Mouse (Mus musculus) monocyte, adult 59 days (primary cell): Measurements from ENCODE around the gene Scaf1. TPM values are rescaled to one million over a fixed set of nuclear protein-coding genes. Genes with fewer than 3 reads are reported as not detected.

ENCODE experiments used
- total RNA-seq, 2 experiments: library from RNA; stranded (reverse); gene quantifications; one replicate each; pipeline ENCODE4 v1.2.4; 2023

Scaf1 gene
- 10 to 100 TPM; 79.7 to 88.3 TPM for total RNA-seq

GRCm38 (mm10) chr7:45015957-45016612, at the start of gene Scaf1:
Gene Scaf1 (minus strand): TSS chr7:45016363.

DNA sequence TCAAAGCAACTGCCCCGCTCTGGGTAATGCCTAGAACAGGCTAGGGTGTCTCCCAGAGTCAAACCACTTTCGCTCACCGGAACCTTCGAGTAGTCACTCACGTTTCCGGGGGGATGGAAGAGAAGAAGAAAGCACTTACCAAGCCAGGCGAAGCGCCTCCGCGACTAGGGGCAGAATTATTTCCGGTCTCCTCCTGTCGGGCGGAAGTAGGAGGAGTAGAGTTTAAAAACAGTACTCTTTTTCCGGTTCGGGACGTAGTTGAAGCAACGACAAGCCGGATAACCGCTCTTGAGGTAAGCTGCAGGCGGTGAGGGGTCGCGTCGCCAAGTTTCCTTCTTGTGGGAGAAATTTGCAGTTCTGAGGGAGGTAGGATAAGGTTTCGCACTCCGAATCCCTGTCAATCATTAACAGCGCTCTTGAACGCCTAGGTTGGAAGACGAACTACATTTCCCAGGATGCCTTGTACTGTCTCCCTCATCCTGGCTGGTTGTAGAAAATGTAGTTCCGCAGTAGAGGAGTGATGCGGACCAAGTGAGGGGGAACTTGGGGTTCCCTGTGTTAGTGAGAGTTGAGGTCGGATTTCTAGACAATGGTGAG, 46.2 kb upstream of the Scaf1 start, which contains the start of the genes Nosip and Prrg2:
Gene Nosip, plus strand, starts transcription at position 191 of the 597 bp plus-strand sequence.
Gene Prrg2, minus strand, starts transcription at position 439 of the 597 bp plus-strand sequence.

DNA sequence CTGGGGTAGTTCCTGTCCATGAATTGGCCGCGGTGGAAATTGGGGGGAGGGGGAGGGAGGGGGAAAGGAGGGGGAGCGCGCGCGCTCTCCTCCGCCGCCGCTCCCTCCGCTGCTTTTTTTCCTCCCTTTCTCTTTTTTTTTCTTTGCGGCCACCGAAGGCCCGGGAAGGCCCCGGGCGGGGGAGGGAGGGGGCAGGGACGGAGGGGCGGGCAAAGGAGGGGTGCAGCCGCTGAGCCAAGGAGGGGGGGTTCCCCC, 36.6 kb upstream of the Scaf1 start, which contains the start of gene Prr12:
Gene Prr12, minus strand, starts transcription at position 20 of the 255 bp plus-strand sequence.

DNA sequence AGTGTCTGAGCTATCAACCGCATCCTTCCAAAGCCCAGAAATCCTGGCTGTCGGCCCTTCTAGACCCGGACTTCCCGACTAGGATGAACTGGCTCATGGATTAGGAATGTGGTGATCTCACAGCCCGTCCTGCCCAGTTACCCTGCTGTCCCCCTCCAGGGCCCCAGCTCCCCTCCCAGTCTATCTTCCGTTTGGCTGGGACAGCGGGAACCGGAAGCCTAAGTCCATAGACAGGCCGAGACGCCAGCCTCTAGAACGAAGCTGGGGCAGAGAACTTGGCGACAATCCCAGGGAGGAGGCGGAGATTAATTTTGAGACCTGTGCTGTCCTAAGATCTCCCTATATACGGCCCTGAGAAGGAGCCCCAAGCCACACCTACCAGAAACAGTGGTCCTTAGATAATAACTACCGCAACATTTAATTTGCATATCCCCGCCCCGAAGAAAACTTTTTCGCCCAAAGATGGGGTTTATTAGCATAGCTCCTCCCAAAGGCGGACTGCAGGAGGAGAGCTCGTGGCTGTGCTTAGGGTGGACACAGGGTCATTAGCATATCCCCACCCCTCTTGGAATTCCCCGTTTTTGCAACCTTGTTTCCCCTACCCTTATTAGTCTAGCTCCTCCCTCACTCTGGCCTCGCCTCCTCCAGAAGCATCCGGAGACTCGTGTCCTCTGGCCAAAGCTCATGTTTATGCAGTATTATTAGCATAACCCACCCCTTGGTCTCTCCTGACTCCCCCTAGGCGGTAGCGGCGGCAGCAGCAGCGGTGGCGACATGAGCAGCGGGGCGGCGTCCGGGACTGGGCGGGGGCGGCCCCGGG, 1.3 kb upstream of the Scaf1 start, which contains the start of gene Rras:
Gene Rras, plus strand, starts transcription at position 720 of the 820 bp plus-strand sequence.

DNA sequence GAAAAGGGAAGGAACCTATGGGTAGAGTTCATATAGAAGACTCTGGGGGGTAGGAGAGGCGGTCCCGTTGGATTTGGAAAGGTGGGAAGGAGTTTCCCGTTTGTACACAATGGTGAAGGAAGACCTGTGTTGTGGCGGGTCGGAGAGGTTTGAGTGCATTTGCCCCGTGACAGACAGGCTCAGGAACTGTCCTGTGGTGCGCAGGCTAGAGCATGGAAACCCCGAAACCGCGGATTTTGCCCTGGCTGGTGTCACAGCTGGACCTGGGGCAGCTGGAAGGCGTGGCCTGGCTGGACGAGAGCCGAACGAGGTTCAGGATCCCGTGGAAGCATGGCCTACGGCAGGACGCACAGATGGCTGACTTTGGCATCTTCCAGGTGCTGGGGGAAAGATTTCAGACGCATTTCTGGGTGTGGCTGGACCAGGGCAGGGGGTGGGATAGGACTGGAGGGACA, 17.6 kb downstream of the Scaf1 start, which contains the start of gene Bcl2l12:
Gene Bcl2l12, minus strand, starts transcription at position 212 of the 455 bp plus-strand sequence.

GRCm38 (mm10) chr7:44997231-44997939, 18.8 kb downstream of the Scaf1 start, which contains the start of gene Irf3:
Gene Irf3 (plus strand): TSS chr7:44997648.

DNA sequence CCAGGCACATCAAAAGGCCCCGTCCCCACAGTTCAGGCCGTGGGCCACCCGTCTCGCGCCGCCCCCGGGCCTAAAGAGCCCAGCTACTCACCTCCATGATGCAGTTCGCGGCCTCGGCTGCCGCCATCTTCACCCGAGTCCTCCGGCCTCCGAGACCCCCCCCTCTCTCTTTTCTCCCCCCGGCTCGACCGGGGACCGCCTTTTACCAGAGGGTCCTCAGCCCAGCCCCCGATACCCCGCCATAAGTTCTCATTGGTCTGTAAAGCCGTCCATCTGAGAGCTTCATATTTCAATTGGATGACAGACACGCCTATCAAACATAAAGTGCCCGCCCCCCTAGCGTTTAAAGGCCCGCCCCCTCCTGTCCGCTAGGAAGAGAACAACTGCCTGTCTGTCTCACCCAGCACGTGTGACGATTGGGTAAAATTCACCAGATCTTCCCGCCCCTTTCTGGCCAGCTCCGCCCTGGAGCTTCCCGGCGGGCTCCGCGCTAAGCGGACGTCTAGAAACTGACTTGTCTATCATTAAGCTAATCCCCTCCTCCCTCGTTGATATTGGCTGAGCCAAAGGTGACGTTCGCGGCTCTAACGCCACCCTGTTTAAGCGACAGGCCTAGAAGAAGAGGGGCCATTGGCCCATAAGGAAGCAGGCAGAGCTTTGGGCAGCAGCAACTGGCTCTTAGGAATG, 29.8 kb downstream of the Scaf1 start, which contains the start of gene Prmt1:
Gene Prmt1, minus strand, starts transcription at position 377 of the 687 bp plus-strand sequence.

DNA sequence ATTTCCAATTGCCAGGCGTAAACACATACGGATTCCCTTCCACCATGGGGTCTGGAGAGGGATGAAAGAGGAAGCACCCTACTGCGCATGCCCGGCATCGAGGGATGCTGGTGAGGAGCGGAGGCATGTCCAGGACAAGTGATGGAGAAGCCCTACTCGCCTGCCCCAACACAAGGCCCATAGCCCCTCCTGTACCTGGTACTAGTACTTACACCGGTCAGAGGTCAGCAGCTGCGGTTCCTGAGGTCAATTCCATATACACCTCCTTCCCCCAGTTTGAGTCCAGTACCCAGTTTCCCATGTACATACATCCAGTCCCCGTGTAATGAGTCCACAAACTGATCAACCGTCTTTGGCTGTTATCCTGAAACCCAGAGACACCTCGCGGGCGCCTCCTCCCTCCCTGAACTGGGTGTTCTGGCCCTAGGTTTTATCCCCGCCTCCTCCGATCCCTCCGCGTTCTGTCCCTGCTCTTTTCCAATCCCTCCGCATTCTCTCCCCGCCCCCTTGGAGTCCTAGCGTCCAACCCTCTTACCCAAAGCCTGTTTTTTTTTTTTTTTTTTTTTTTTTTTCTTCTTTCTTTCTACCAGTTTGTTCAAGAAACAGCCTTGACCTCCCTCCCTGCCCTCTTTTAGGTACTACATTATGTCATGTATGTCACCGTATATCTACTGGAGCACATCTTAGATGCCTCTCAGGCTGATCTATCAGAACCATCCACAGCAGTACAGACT, 41.6 kb downstream of the Scaf1 start, which contains the start of gene Cpt1c:
Gene Cpt1c, minus strand, starts transcription at position 469 of the 734 bp plus-strand sequence.

Other genes starting within 250 kb of the Scaf1 start
- 10 to 100 TPM; 26.2 to 31.2 TPM for gene Nup62, start 200.3 kb downstream of the Scaf1 start, total RNA-seq
- gene Il4i1, start 200.0 kb downstream of the Scaf1 start, total RNA-seq: 10 to 100 TPM; 12.7 to 14.3 TPM
- 1 to 10 TPM; 4.7 to 6.0 TPM for gene Atf5, start 199.7 kb downstream of the Scaf1 start, total RNA-seq
- 10 to 100 TPM; 28.4 to 31.3 TPM for gene Akt1s1, start 167.4 kb downstream of the Scaf1 start, total RNA-seq
- gene Tbc1d17, start 167.3 kb downstream of the Scaf1 start, total RNA-seq: 10 to 100 TPM; 78.0 to 79.4 TPM
- gene Pnkp, start 159.2 kb downstream of the Scaf1 start, total RNA-seq: 10 to 100 TPM; 83.9 to 88.5 TPM
- 10 to 100 TPM; 59.0 to 65.1 TPM for gene Ptov1, start 146.6 kb downstream of the Scaf1 start, total RNA-seq
- 10 to 100 TPM; 51.0 to 54.3 TPM for gene Med25, start 123.7 kb downstream of the Scaf1 start, total RNA-seq
- gene Fuz, start 120.3 kb downstream of the Scaf1 start, total RNA-seq: 10 to 100 TPM in 1 of 2 experiments, 1 to 10 TPM in 1; 8.5 to 13.7 TPM
- gene Ap2a1, start 86.9 kb downstream of the Scaf1 start, total RNA-seq: 10 to 100 TPM; 65.0 to 66.5 TPM
- not detected for gene Tsks, start 73.2 kb downstream of the Scaf1 start, total RNA-seq
- gene Cpt1c, start 41.5 kb downstream of the Scaf1 start, total RNA-seq: 1 to 10 TPM in 1 of 2 experiments, under 1 TPM in 1; 0.63 to 2.0 TPM
- gene Prmt1, start 29.8 kb downstream of the Scaf1 start, total RNA-seq: 10 to 100 TPM; 73.2 to 92.6 TPM
- 100 to 1,000 TPM in 1 of 2 experiments, 10 to 100 TPM in 1; 99.4 to 105 TPM for gene Irf3, start 18.7 kb downstream of the Scaf1 start, total RNA-seq
- 10 to 100 TPM; 12.7 to 21.1 TPM for gene Bcl2l12, start 17.7 kb downstream of the Scaf1 start, total RNA-seq
- gene Rras, start 1.6 kb upstream of the Scaf1 start, total RNA-seq: 100 to 1,000 TPM; 157 to 168 TPM
- 10 to 100 TPM; 36.6 to 38.5 TPM for gene Prr12, start 36.5 kb upstream of the Scaf1 start, total RNA-seq
- 10 to 100 TPM; 43.8 to 49.1 TPM for gene Nosip, start 46.1 kb upstream of the Scaf1 start, total RNA-seq
- 10 to 100 TPM; 14.4 to 16.2 TPM for gene Prrg2, start 46.3 kb upstream of the Scaf1 start, total RNA-seq
- 1 to 10 TPM; 3.8 to 4.9 TPM for gene Rcn3, start 75.9 kb upstream of the Scaf1 start, total RNA-seq
- 100 to 1,000 TPM; 134 to 157 TPM for gene Fcgrt, start 87.5 kb upstream of the Scaf1 start, total RNA-seq
- 1,000 to 10,000 TPM; 2,292 to 2,480 TPM for gene Rps11, start 108.1 kb upstream of the Scaf1 start, total RNA-seq
- 1,000 to 10,000 TPM; 1,720 to 2,206 TPM for gene Rpl13a, start 112.4 kb upstream of the Scaf1 start, total RNA-seq
- gene Gm45713, start 119.9 kb upstream of the Scaf1 start, total RNA-seq: not detected
- 10 to 100 TPM; 38.8 to 44.7 TPM for gene Flt3l, start 120.1 kb upstream of the Scaf1 start, total RNA-seq
- 10 to 100 TPM; 40.7 to 42.0 TPM for gene Pih1d1, start 137.9 kb upstream of the Scaf1 start, total RNA-seq
- 100 to 1,000 TPM; 133 to 144 TPM for gene Aldh16a1, start 138.2 kb upstream of the Scaf1 start, total RNA-seq
- not detected for gene Slc17a7, start 147.6 kb upstream of the Scaf1 start, total RNA-seq
- gene Gfy, start 163.2 kb upstream of the Scaf1 start, total RNA-seq: not detected
- gene Pth2, start 164.6 kb upstream of the Scaf1 start, total RNA-seq: not detected
- not detected for gene Ccdc155, start 188.5 kb upstream of the Scaf1 start, total RNA-seq
- 1 to 10 TPM in 1 of 2 experiments, under 1 TPM in 1; 0.71 to 1.8 TPM for gene Dkkl1, start 195.8 kb upstream of the Scaf1 start, total RNA-seq
- 1 to 10 TPM in 1 of 2 experiments, under 1 TPM in 1; 0.46 to 3.1 TPM for gene Tead2, start 199.4 kb upstream of the Scaf1 start, total RNA-seq
- 100 to 1,000 TPM; 153 to 162 TPM for gene Cd37, start 222.8 kb upstream of the Scaf1 start, total RNA-seq
- not detected for gene Slc6a16, start 224.7 kb upstream of the Scaf1 start, total RNA-seq